Mouse (Mus musculus) liver, embryonic 14.5 days (tissue): ENCODE data around the gene Sema6b. TPM values are rescaled to one million over a fixed set of nuclear protein-coding genes. Genes with fewer than 3 reads are reported as not detected.

Source experiments
- ATAC-seq: fragments of 200-750 bp; cut with Nextera tagmentation; 2 replicates; pipeline ENCODE4 v1.8.0; 2017; ENCODE audit warnings: moderate number of reproducible peaks, mild to moderate bottlenecking, moderate library complexity; ENCODE audit not compliant: insufficient read depth
- DNase-seq, 3 experiments: peaks; one replicate each; pipeline ENCODE4 v3.0.0-alpha.2; 2012 to 2013; ENCODE audit warnings: low read depth in 3 of 3, low spot score in 3 of 3
- H3K27ac ChIP-seq: fragments of 300-500 bp; sonication (generic); 2 replicates; pipeline ENCODE4 v1.5.1; 2014; ENCODE audit warnings: moderate library complexity, mild to moderate bottlenecking, control low read depth, inconsistent platforms
- H3K27me3 ChIP-seq: fragments of 300-500 bp; sonication (generic); 2 replicates; pipeline ENCODE4 v1.6.1; 2014; ENCODE audit warnings: mild to moderate bottlenecking, low read length, moderate library complexity; ENCODE audit not compliant: control insufficient read depth, insufficient read depth
- H3K36me3 ChIP-seq: fragments of 300-500 bp; sonication (generic); replicated peaks from 2 replicates; pipeline ENCODE4 v1.6.1; 2014; ENCODE audit warnings: low read depth; ENCODE audit not compliant: control insufficient read depth, insufficient read depth
- H3K4me1 ChIP-seq, 2 experiments: fragments of 200-500 bp in 1 of 2; fragments of 300-500 bp in 1 of 2; sonication (generic) in 1 of 2; replicated peaks; 2 replicates each; pipeline ENCODE4 v1.6.1; 2012 to 2014; ENCODE audit warnings: antibody characterized with exemption in 1 of 2, inconsistent platforms in 1 of 2, low read length in 1 of 2; ENCODE audit not compliant: control insufficient read depth in 2 of 2, insufficient read depth in 2 of 2
- H3K4me2 ChIP-seq: fragments of 300-500 bp; sonication (generic); 2 replicates; pipeline ENCODE4 v1.6.1; 2014; ENCODE audit warnings: low read depth, mild to moderate bottlenecking, control low read depth, moderate library complexity
- H3K4me3 ChIP-seq, 2 experiments: fragments of 200-500 bp in 1 of 2; fragments of 300-500 bp in 1 of 2; sonication (generic) in 1 of 2; 2 replicates each; pipeline ENCODE4 v1.5.1; 2012 to 2014; ENCODE audit warnings: low read depth in 2 of 2, low read length in 2 of 2, mild to moderate bottlenecking in 2 of 2, control low read depth in 1 of 2, inconsistent platforms in 1 of 2, moderate library complexity in 1 of 2; ENCODE audit not compliant: insufficient read depth in 1 of 2
- H3K9ac ChIP-seq: fragments of 300-500 bp; sonication (generic); replicated peaks from 2 replicates; pipeline ENCODE4 v1.6.1; 2014; ENCODE audit warnings: mild to moderate bottlenecking, control low read depth, moderate library complexity
- H3K9me3 ChIP-seq: fragments of 300-500 bp; sonication (generic); 2 replicates; pipeline ENCODE4 v1.6.1; 2016; ENCODE audit warnings: low read length, mixed read lengths; ENCODE audit not compliant: control insufficient read depth
- CTCF ChIP-seq: IDR thresholded peaks from 2 replicates; pipeline ENCODE4 v1.5.1; 2016; ENCODE audit warnings: antibody characterized with exemption, low read depth, control low read depth
- EP300 ChIP-seq: IDR thresholded peaks from 2 replicates; pipeline ENCODE4 v1.6.1; 2016; ENCODE audit warnings: antibody characterized with exemption, low read depth
- WGBS: fragments of 180-500 bp; shearing (Covaris S2); extraction: QIAGEN DNeasy Blood & Tissue Kit; methylation state at CpG from one replicate; pipeline ENCODE4 v1.1.7; 2014; ENCODE audit not compliant: insufficient replicate concordance; 5-methylcytosine and 5-hydroxymethylcytosine counted together
- polyA plus RNA-seq, 2 experiments: library from polyadenylated mRNA; depleted of rRNA in 1 of 2; stranded (reverse) in 1 of 2; unstranded in 1 of 2; fragments of >200 nt; fragmentation: Nextera tagmentation in 1 of 2; extraction: Ambion mirVana in 1 of 2; gene quantifications; 2 replicates each; pipeline versions ENCODE4 v1.2.1 to v1.2.3; 2012 to 2014

Sema6b gene
- polyA plus RNA-seq, 2 experiments: 0.43 to 0.92 TPM

- Histone ChIP-seq H3K27ac (no peak overlapping the region), H3K36me3 (no peaks in the 10 kb centered on the region), H3K9me3 (no peaks in the 10 kb centered on the region), H3K4me2 (peak overlapping the region; percentile 78; the same call in 1 of the 2 replicates), H3K4me1 (peaks cover 4 to 12% of the 10 kb centered on the region in 2 experiments; a peak in 3 of 4 replicates), H3K27me3 (no peaks in the 10 kb centered on the region), H3K9ac (no peak overlapping the region), H3K4me3 (no peak overlapping the region)
- WGBS: 4% methylated on average over 14 of the region's 14 CpGs
- DNase-seq: peak in 2 of 3 experiments; percentile 30 to 47
- ATAC-seq: no peak
- TF ChIP-seq CTCF (peak; percentile 93), EP300 (no peak)
Observed at GRCm38 (mm10) chr17:56132661-56133060, 7.5 kb downstream of the Sema6b start.

GRCm38 (mm10) chr17:56131814-56132213, 8.3 kb downstream of the Sema6b start:
- Histone ChIP-seq H3K36me3 (no peaks in the 10 kb centered on the region), H3K4me3 (no peak overlapping the region), H3K27ac (no peak overlapping the region), H3K4me2 (no peak overlapping the region), H3K27me3 (no peaks in the 10 kb centered on the region), H3K9me3 (no peaks in the 10 kb centered on the region), H3K4me1 (peaks cover 4 to 12% of the 10 kb centered on the region in 2 experiments; a peak in 3 of 4 replicates), H3K9ac (no peak overlapping the region)
- TF ChIP-seq CTCF (peak; percentile 93), EP300 (no peak)
- peak; percentile 42 to 46 (median 46) for DNase-seq
- no peak for ATAC-seq
- WGBS: 33% methylated on average over 7 of the region's 7 CpGs

- 85% methylated on average over 10 of the region's 10 CpGs for WGBS
- H3K4me3 ChIP-seq: no peak overlapping the region
- no peaks in the 10 kb centered on the region for H3K36me3 ChIP-seq
- H3K9ac ChIP-seq: no peak overlapping the region
- H3K27me3 ChIP-seq: no peaks in the 10 kb centered on the region
- DNase-seq: no peak
- peaks cover 4 to 12% of the 10 kb centered on the region in 2 experiments; a peak in 3 of 4 replicates for H3K4me1 ChIP-seq
- no peak for ATAC-seq
- TF ChIP-seq CTCF (no peak), EP300 (no peak)
- no peak overlapping the region for H3K27ac ChIP-seq
- H3K9me3 ChIP-seq: no peaks in the 10 kb centered on the region
- H3K4me2 ChIP-seq: no peak overlapping the region
Observed at GRCm38 (mm10) chr17:56131136-56131535, 9.0 kb downstream of the Sema6b start.

- DNase-seq (no peak), ATAC-seq (no peak)
- peaks cover 2 to 3% of the 10 kb centered on the region in 2 experiments; a peak in 2 of 4 replicates for H3K4me1 ChIP-seq
- TF ChIP-seq EP300 (no peak), CTCF (no peak)
- WGBS: 56% methylated on average over 15 of the region's 15 CpGs
- H3K4me2 ChIP-seq: no peak overlapping the region
- H3K9ac ChIP-seq: no peak overlapping the region
- no peak overlapping the region for H3K4me3 ChIP-seq
- no peak overlapping the region for H3K27ac ChIP-seq
- H3K9me3 ChIP-seq: no peaks in the 10 kb centered on the region
- H3K36me3 ChIP-seq: no peaks in the 10 kb centered on the region
- H3K27me3 ChIP-seq: peaks cover 8% of the 10 kb centered on the region; the same call in 1 of the 2 replicates
Observed at GRCm38 (mm10) chr17:56128246-56128645, 11.9 kb downstream of the Sema6b start.

GRCm38 (mm10) chr17:56126175-56126574, 14.0 kb downstream of the Sema6b start:
- DNase-seq (no peak), ATAC-seq (no peak)
- WGBS: 65% methylated on average over 11 of the region's 11 CpGs
- Histone ChIP-seq H3K36me3 (no peaks in the 10 kb centered on the region), H3K27ac (no peak overlapping the region), H3K4me1 (no peaks in the 10 kb centered on the region), H3K9ac (no peak overlapping the region), H3K27me3 (peaks cover 16% of the 10 kb centered on the region), H3K4me2 (no peak overlapping the region), H3K9me3 (peaks cover 4% of the 10 kb centered on the region; the same call in 1 of the 2 replicates), H3K4me3 (no peak overlapping the region)
- TF ChIP-seq CTCF: no peak
- no peak for TF ChIP-seq EP300
